Mouse (Mus musculus): ENCODE data around the gene Zdhhc1.

DNA sequence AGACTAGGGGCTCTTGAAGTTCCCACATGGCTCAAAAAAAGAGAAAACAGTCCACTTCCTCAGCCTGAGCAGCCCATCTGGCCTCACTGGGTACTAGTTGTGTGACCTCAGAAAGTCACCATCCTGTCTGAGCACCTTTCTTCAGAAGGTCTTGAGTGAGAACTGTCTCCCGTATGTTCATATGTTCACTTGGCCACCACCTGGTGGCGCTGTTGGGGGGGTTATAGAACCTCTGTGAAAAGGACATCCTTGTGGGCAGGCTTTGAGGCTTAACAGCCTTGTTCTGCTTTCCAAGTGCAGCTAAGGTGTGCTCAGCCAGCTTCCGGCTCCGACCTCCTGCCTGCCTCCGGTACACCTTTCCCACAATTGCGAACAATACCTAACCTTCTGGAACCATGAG is 15.2 kb downstream of the Zdhhc1 start:
- TF ChIP-seq POLR2A (IDR thresholded peaks at IDR 0.05; ENCODE audit: low read depth, low read length) = no peak
- TF ChIP-seq CTCF (IDR thresholded peaks at IDR 0.05; ENCODE audit: extremely low read depth, insufficient read length, insufficient replicate concordance, low read depth, low read length) = peak; percentile 57; the same call in 1 of the 2 replicates

All from small intestine, adult 2 months (tissue).